In genomic region chr9:16256577-16257207, GRCm38 (mm10) we compare ENCODE assay signal across 28 mouse cellular contexts.
A peak's percentile ranks its signal among the peaks of the same experiment; 100 is the strongest.
DNase-seq lines count a peak whose midpoint lies in the region; ATAC-seq and TF ChIP-seq lines count a peak whose summit lies in the region.
"Had no signal": no experiment of that assay in that cellular context is flagged by ENCODE, and none has a peak within 500 bp of the region (broad histone marks: within the 10 kb centered on the region; RNA-seq: fewer than 3 reads in every experiment).

No protein-coding gene starts in this region.

- no peak overlapping the region for H3K4me2 ChIP-seq in neural tube, embryonic 13.5 days
- no peak overlapping the region for H3K4me2 ChIP-seq in forebrain, postnatal 0 days (ENCODE audit: low read depth)
- H3K4me2 ChIP-seq in midbrain, embryonic 14.5 days (ENCODE audit: low read length): no peak overlapping the region
- H3K4me2 ChIP-seq: embryonic facial prominence, embryonic 12.5 days; liver, embryonic 11.5 days had no signal

- 68% methylated on average over 2 of the region's 2 CpGs for WGBS in neural tube, embryonic 13.5 days
- WGBS in forebrain, postnatal 0 days: 40% methylated on average over 2 of the region's 2 CpGs
- 52% methylated on average over 2 of the region's 2 CpGs for WGBS in midbrain, embryonic 14.5 days

- peak overlapping the region; percentile 47 for H3K27ac ChIP-seq in neural tube, embryonic 13.5 days (replicated peaks)
- H3K27ac ChIP-seq in forebrain, postnatal 0 days (ENCODE audit: low read depth, low read length): no peak overlapping the region
- H3K27ac ChIP-seq in midbrain, embryonic 14.5 days (replicated peaks; ENCODE audit: low read depth, low read length): peak overlapping the region; percentile 41; the same call in 1 of the 2 replicates
- H3K27ac ChIP-seq: embryonic facial prominence, embryonic 12.5 days; gastrocnemius, adult 2 months; heart, embryonic 10.5 days; macrophage; stomach, postnatal 0 days had no signal

- peak; percentile 40; the same call in 1 of the 2 replicates for ATAC-seq in neural tube, embryonic 13.5 days (ENCODE audit: low read depth)
- ATAC-seq in forebrain, postnatal 0 days: peak; percentile 57; the same call in 1 of the 2 replicates
- ATAC-seq in midbrain, embryonic 14.5 days (ENCODE audit: low FRiP score, low TSS enrichment): peak; percentile 25; the same call in 1 of the 2 replicates
- ATAC-seq: liver, postnatal 0 days; lung, postnatal 0 days; Patski had no signal

- no peak overlapping the region for H3K4me3 ChIP-seq in neural tube, embryonic 13.5 days
- no peak overlapping the region for H3K4me3 ChIP-seq in forebrain, postnatal 0 days (ENCODE audit: low read depth, low read length)
- no peak overlapping the region for H3K4me3 ChIP-seq in midbrain, embryonic 14.5 days (replicated peaks; ENCODE audit: low read depth, low read length)
- H3K4me3 ChIP-seq: embryonic facial prominence, embryonic 12.5 days; gastrocnemius, adult 2 months; heart, embryonic 10.5 days had no signal

- no peaks in the 10 kb centered on the region for H3K36me3 ChIP-seq in neural tube, embryonic 13.5 days
- H3K36me3 ChIP-seq in forebrain, postnatal 0 days (ENCODE audit: insufficient read depth): no peaks in the 10 kb centered on the region
- H3K36me3 ChIP-seq in midbrain, embryonic 14.5 days (ENCODE audit: control insufficient read depth, insufficient read depth, low read length): no peaks in the 10 kb centered on the region
- H3K36me3 ChIP-seq: embryonic facial prominence, embryonic 12.5 days; G1E; heart, embryonic 10.5 days had no signal

- peaks cover 43% of the 10 kb centered on the region for H3K4me1 ChIP-seq in neural tube, embryonic 13.5 days (replicated peaks)
- H3K4me1 ChIP-seq in forebrain, postnatal 0 days (ENCODE audit: insufficient read depth): peaks cover 10% of the 10 kb centered on the region; the same call in 1 of the 2 replicates
- peaks cover 13% of the 10 kb centered on the region for H3K4me1 ChIP-seq in midbrain, embryonic 14.5 days (ENCODE audit: control insufficient read depth, insufficient read depth, low read length)
- H3K4me1 ChIP-seq: embryonic facial prominence, embryonic 12.5 days; heart, embryonic 10.5 days had no signal

- no peak for TF ChIP-seq CTCF in forebrain, postnatal 0 days (IDR thresholded peaks at IDR 0.05; ENCODE audit: low read depth)

- no peak for DNase-seq in neural tube, embryonic 10.5 days (ENCODE audit: extremely low spot score, low spot score)
- DNase-seq in forebrain, postnatal 0 days: no peak
- DNase-seq in midbrain, embryonic 14.5 days: no peak
- peak; percentile 12 for DNase-seq in retina, postnatal 1 day
- no peak for DNase-seq in heart, adult 8-10 months (ENCODE audit: low spot score)
- no peak for DNase-seq in cerebellum, adult 11-12 months
- no peak for DNase-seq in kidney, postnatal 36 days
- DNase-seq: adrenal gland, postnatal 36 days; B cell, adult 2 months; cerebellum, adult 18-20 months; cerebellum, postnatal 25 days; gastrocnemius, adult 2 months; heart, postnatal 4 days; kidney, adult 8-10 months; kidney, postnatal 10 days; liver, postnatal 0 days; right cerebral cortex, adult 18-20 months; thymus, adult 2 months had no signal

- no peak overlapping the region for H3K9ac ChIP-seq in neural tube, embryonic 13.5 days
- H3K9ac ChIP-seq in forebrain, postnatal 0 days: no peak overlapping the region
- no peak overlapping the region for H3K9ac ChIP-seq in midbrain, embryonic 14.5 days (replicated peaks; ENCODE audit: low read length)
- H3K9ac ChIP-seq: embryonic facial prominence, embryonic 12.5 days; liver, postnatal 0 days had no signal

- no peaks in the 10 kb centered on the region for H3K27me3 ChIP-seq in neural tube, embryonic 13.5 days
- H3K27me3 ChIP-seq in forebrain, postnatal 0 days (ENCODE audit: insufficient read depth, low read length): no peaks in the 10 kb centered on the region
- H3K27me3 ChIP-seq in midbrain, embryonic 14.5 days (ENCODE audit: control insufficient read depth, insufficient read depth, low read length): no peaks in the 10 kb centered on the region
- H3K27me3 ChIP-seq: CH12.LX; embryonic facial prominence, embryonic 12.5 days had no signal

- no peaks in the 10 kb centered on the region for H3K9me3 ChIP-seq in neural tube, embryonic 13.5 days
- no peaks in the 10 kb centered on the region for H3K9me3 ChIP-seq in forebrain, postnatal 0 days (ENCODE audit: low read length)
- no peaks in the 10 kb centered on the region for H3K9me3 ChIP-seq in midbrain, embryonic 14.5 days (ENCODE audit: control insufficient read depth, low read length)
- H3K9me3 ChIP-seq: embryonic facial prominence, embryonic 12.5 days; G1E; heart, embryonic 10.5 days had no signal
